Comparison of ENCODE assay signal across 8 mouse cellular contexts in the genomic region with DNA sequence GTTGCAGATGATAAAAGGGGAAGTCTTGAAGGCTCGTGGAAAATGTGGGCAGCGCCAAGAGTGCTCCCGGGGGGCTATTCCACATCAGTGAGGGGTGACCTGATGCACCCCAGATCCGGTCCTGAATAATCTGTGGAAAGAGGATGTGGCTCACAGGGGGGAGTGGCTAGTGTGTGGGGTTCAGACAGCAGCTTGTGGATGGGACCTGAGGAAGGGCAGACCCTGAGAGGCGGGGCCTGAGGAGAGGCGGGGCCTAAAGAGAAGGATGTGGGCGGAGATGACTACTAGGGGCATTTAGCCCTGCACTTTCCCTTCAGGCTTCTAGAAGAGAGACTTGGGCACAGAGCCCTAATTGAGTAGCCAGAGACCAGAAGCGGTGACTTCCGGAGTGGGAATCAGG. TPM values are rescaled to one million over a fixed set of nuclear protein-coding genes. Genes with fewer than 3 reads are reported as not detected.
A peak's percentile ranks its signal among the peaks of the same experiment; 100 is the strongest.
DNase-seq lines count a peak whose midpoint lies in the region; ATAC-seq and TF ChIP-seq lines count a peak whose summit lies in the region.

No protein-coding gene starts in this region.

- no peak overlapping the region for H3K9ac ChIP-seq in forebrain, postnatal 0 days
- 0 out of 2 replicates have a peak overlapping the region, but pooled peaks have one; percentile 16 for H3K9ac ChIP-seq in intestine, embryonic 16.5 days (ENCODE audit: low read depth, low read length)

- no peaks in the 10 kb centered on the region for H3K79me2 ChIP-seq in macrophage (ENCODE audit: inconsistent target)

- peaks cover 24% of the 10 kb centered on the region for H3K4me1 ChIP-seq in forebrain, embryonic 10.5 days
- H3K4me1 ChIP-seq in forebrain, postnatal 0 days (ENCODE audit: insufficient read depth): no peaks in the 10 kb centered on the region
- peaks cover 2% of the 10 kb centered on the region; the same call in 1 of the 2 replicates for H3K4me1 ChIP-seq in bone marrow, adult 2 months (ENCODE audit: control insufficient read depth, insufficient read depth, low read length)
- peaks cover 4% of the 10 kb centered on the region for H3K4me1 ChIP-seq in intestine, embryonic 16.5 days (ENCODE audit: control insufficient read depth, insufficient read depth, low read length)

- peaks cover 89% of the 10 kb centered on the region for H3K27me3 ChIP-seq in forebrain, embryonic 10.5 days (ENCODE audit: poor library complexity, severe bottlenecking)
- no peaks in the 10 kb centered on the region for H3K27me3 ChIP-seq in forebrain, postnatal 0 days (ENCODE audit: insufficient read depth, low read length)
- no peaks in the 10 kb centered on the region for H3K27me3 ChIP-seq in intestine, embryonic 16.5 days (replicated peaks; ENCODE audit: control insufficient read depth, insufficient read depth, low read length)

- no peak overlapping the region for H3K4me2 ChIP-seq in forebrain, postnatal 0 days (ENCODE audit: low read depth)
- H3K4me2 ChIP-seq in intestine, embryonic 16.5 days (ENCODE audit: low read depth, low read length): 0 out of 2 replicates have a peak overlapping the region, but pooled peaks have one; percentile 1

- H3K4me3 ChIP-seq in forebrain, embryonic 10.5 days: peak overlapping the region; percentile 13; the same call in 1 of the 2 replicates
- H3K4me3 ChIP-seq in forebrain, postnatal 0 days (ENCODE audit: low read depth, low read length): no peak overlapping the region
- H3K4me3 ChIP-seq in bone marrow, adult 2 months (replicated peaks; ENCODE audit: control insufficient read depth, low read depth, low read length): no peak overlapping the region
- no peak overlapping the region for H3K4me3 ChIP-seq in intestine, embryonic 16.5 days (ENCODE audit: low read length)
- peak overlapping the region; percentile 5; the same call in 1 of the 2 replicates for H3K4me3 ChIP-seq in macrophage (ENCODE audit: inconsistent target)

- intact Hi-C loops in left cerebral cortex, postnatal 14 days (cut with DNase I): no loop called here

- 25% methylated on average over 9 of the region's 9 CpGs for WGBS in forebrain, embryonic 10.5 days
- WGBS in forebrain, postnatal 0 days: 23% methylated on average over 9 of the region's 9 CpGs
- under 1% methylated on average over 9 of the region's 9 CpGs for WGBS in bone marrow, adult 2 months
- 27% methylated on average over 9 of the region's 9 CpGs for WGBS in intestine, embryonic 16.5 days
- WGBS in macrophage (ENCODE audit: missing documents): under 1% methylated on average over 9 of the region's 9 CpGs

- DNase-seq in forebrain, embryonic 10.5 days (ENCODE audit: extremely low spot score, low spot score): no peak
- no peak for DNase-seq in forebrain, postnatal 0 days
- DNase-seq in ovary, postnatal 10 days (ENCODE audit: low spot score): no peak
- DNase-seq in urinary bladder, adult 2 months (ENCODE audit: low spot score): no peak
- DNase-seq in left cerebral cortex, postnatal 14 days (ENCODE audit: low spot score in 2 of 2): no peak

- no peak for ATAC-seq in forebrain, postnatal 0 days
- ATAC-seq in intestine, embryonic 16.5 days: no peak

- no peak for TF ChIP-seq POLR2A in bone marrow, adult 2 months (IDR thresholded peaks at IDR 0.05; ENCODE audit: borderline replicate concordance, control insufficient read depth, low read depth, low read length)

- no peak overlapping the region for H3K27ac ChIP-seq in forebrain, embryonic 10.5 days
- H3K27ac ChIP-seq in forebrain, postnatal 0 days (ENCODE audit: low read depth, low read length): no peak overlapping the region
- peak overlapping the region; percentile 17; the same call in 1 of the 2 replicates for H3K27ac ChIP-seq in bone marrow, adult 2 months (ENCODE audit: control insufficient read depth, insufficient read depth, low read depth, low read length, poor library complexity)
- H3K27ac ChIP-seq in intestine, embryonic 16.5 days (ENCODE audit: low read length): no peak overlapping the region
- no peak overlapping the region for H3K27ac ChIP-seq in macrophage

- no peaks in the 10 kb centered on the region for H3K9me3 ChIP-seq in forebrain, embryonic 10.5 days
- no peaks in the 10 kb centered on the region for H3K9me3 ChIP-seq in forebrain, postnatal 0 days (ENCODE audit: low read length)
- H3K9me3 ChIP-seq in intestine, embryonic 16.5 days (ENCODE audit: control insufficient read depth, low read length): no peaks in the 10 kb centered on the region

- TF ChIP-seq CTCF in forebrain, postnatal 0 days (IDR thresholded peaks at IDR 0.05; ENCODE audit: low read depth): no peak
- TF ChIP-seq CTCF in bone marrow, adult 2 months (IDR thresholded peaks at IDR 0.05; ENCODE audit: control insufficient read depth, insufficient read depth, low read length): no peak

- H3K36me3 ChIP-seq in forebrain, embryonic 10.5 days (replicated peaks): no peaks in the 10 kb centered on the region
- no peaks in the 10 kb centered on the region for H3K36me3 ChIP-seq in forebrain, postnatal 0 days (ENCODE audit: insufficient read depth)
- H3K36me3 ChIP-seq in intestine, embryonic 16.5 days (ENCODE audit: control insufficient read depth, insufficient read depth, low read length): no peaks in the 10 kb centered on the region
- H3K36me3 ChIP-seq in macrophage (ENCODE audit: inconsistent target): no peaks in the 10 kb centered on the region

RNA-seq across cellular contexts. Expression of a gene that starts 19.6 kb away (rescaled TPM):
- not detected in 2 replicates for polyA plus RNA-seq in forebrain, embryonic 10.5 days (2016; fragmentation: Nextera tagmentation; extraction: Ambion mirVana)
- 0.08 TPM in 1 of 2 replicates, not detected in the other for total RNA-seq in forebrain, postnatal 0 days (2014; rRNA removed)
- 0.15 and 0.28 TPM in 2 replicates for polyA plus RNA-seq in forebrain, postnatal 0 days (2015; fragmentation: Nextera tagmentation; extraction: Ambion mirVana)
- 4.0 TPM in 1 of 2 replicates, not detected in the other for polyA plus RNA-seq in bone marrow, adult 2 months (2011; ENCODE audit: insufficient read depth, insufficient read length, low replicate concordance, missing spikeins)
- 7.4 and 10.6 TPM in 2 replicates for polyA plus RNA-seq in intestine, embryonic 16.5 days (2015; fragmentation: Nextera tagmentation; extraction: Ambion mirVana)
- not detected for total RNA-seq in macrophage (2018; cell fraction: chromatin; rRNA removed)
- total RNA-seq in macrophage (2018; cell fraction: cytosol; rRNA removed): not detected
- not detected for total RNA-seq in macrophage (2018; cell fraction: nucleus; rRNA removed)
- polyA plus RNA-seq in macrophage (2018): not detected in 3 replicates
- 0.06 and 0.08 TPM in 2 replicates for polyA plus RNA-seq in urinary bladder, adult 2 months (2012; rRNA removed)
- under 1 TPM in 1 of 2 experiments, not detected in 1; 0.17 TPM for total RNA-seq in left cerebral cortex, postnatal 14 days (2021)

RNA-seq across cellular contexts. Expression of a gene that starts 21.1 kb away (rescaled TPM):
- polyA plus RNA-seq in forebrain, embryonic 10.5 days (2016; fragmentation: Nextera tagmentation; extraction: Ambion mirVana): 0.22 and 0.27 TPM in 2 replicates
- total RNA-seq in forebrain, postnatal 0 days (2014; rRNA removed): 0.95 and 1.4 TPM in 2 replicates
- 1.2 TPM in 2 replicates for polyA plus RNA-seq in forebrain, postnatal 0 days (2015; fragmentation: Nextera tagmentation; extraction: Ambion mirVana)
- polyA plus RNA-seq in bone marrow, adult 2 months (2011; ENCODE audit: insufficient read depth, insufficient read length, low replicate concordance, missing spikeins): 0.23 and 3.3 TPM in 2 replicates
- 1.6 and 1.7 TPM in 2 replicates for polyA plus RNA-seq in intestine, embryonic 16.5 days (2015; fragmentation: Nextera tagmentation; extraction: Ambion mirVana)
- total RNA-seq in macrophage (2018; cell fraction: chromatin; rRNA removed): under 1 TPM in 2 of 26 experiments, not detected in 24; 0.16 TPM
- total RNA-seq in macrophage (2018; cell fraction: cytosol; rRNA removed): under 1 TPM in 11 of 26 experiments, not detected in 15; 0.03 to 0.14 (median 0.04) TPM
- under 1 TPM in 4 of 26 experiments, not detected in 22; 0.10 to 0.15 (median 0.11) TPM for total RNA-seq in macrophage (2018; cell fraction: nucleus; rRNA removed)
- polyA plus RNA-seq in macrophage (2018): 0.03 TPM in 1 of 3 replicates, not detected in the others
- 9.8 and 10.9 TPM in 2 replicates for polyA plus RNA-seq in urinary bladder, adult 2 months (2012; rRNA removed)
- total RNA-seq in left cerebral cortex, postnatal 14 days (2021): 10 to 100 TPM; 52.3 to 53.7 TPM

RNA-seq across cellular contexts. Expression of a gene that starts 33.5 kb away (rescaled TPM):
- polyA plus RNA-seq in forebrain, embryonic 10.5 days (2016; fragmentation: Nextera tagmentation; extraction: Ambion mirVana): 6.3 and 6.4 TPM in 2 replicates
- total RNA-seq in forebrain, postnatal 0 days (2014; rRNA removed): 11.1 and 18.0 TPM in 2 replicates
- polyA plus RNA-seq in forebrain, postnatal 0 days (2015; fragmentation: Nextera tagmentation; extraction: Ambion mirVana): 6.4 and 7.6 TPM in 2 replicates
- polyA plus RNA-seq in bone marrow, adult 2 months (2011; ENCODE audit: insufficient read depth, insufficient read length, low replicate concordance, missing spikeins): 5.8 and 8.8 TPM in 2 replicates
- polyA plus RNA-seq in intestine, embryonic 16.5 days (2015; fragmentation: Nextera tagmentation; extraction: Ambion mirVana): 61.6 and 69.2 TPM in 2 replicates
- 10 to 100 TPM in 23 of 26 experiments, 1 to 10 TPM in 3; 5.3 to 58.1 (median 26.3) TPM for total RNA-seq in macrophage (2018; cell fraction: chromatin; rRNA removed)
- total RNA-seq in macrophage (2018; cell fraction: cytosol; rRNA removed): 10 to 100 TPM in 19 of 26 experiments, 1 to 10 TPM in 7; 7.7 to 19.7 (median 11.1) TPM
- total RNA-seq in macrophage (2018; cell fraction: nucleus; rRNA removed): 10 to 100 TPM in 21 of 26 experiments, 1 to 10 TPM in 5; 5.7 to 35.3 (median 16.0) TPM
- 5.0 to 14.1 TPM (median 9.5 TPM) in 3 replicates for polyA plus RNA-seq in macrophage (2018)
- 37.9 and 39.9 TPM in 2 replicates for polyA plus RNA-seq in urinary bladder, adult 2 months (2012; rRNA removed)
- total RNA-seq in left cerebral cortex, postnatal 14 days (2021): 10 to 100 TPM; 10.9 to 12.3 TPM

RNA-seq across cellular contexts. Expression of a gene that starts 47.7 kb away (rescaled TPM):
- 0.22 and 0.84 TPM in 2 replicates for polyA plus RNA-seq in forebrain, embryonic 10.5 days (2016; fragmentation: Nextera tagmentation; extraction: Ambion mirVana)
- 1.3 and 1.5 TPM in 2 replicates for total RNA-seq in forebrain, postnatal 0 days (2014; rRNA removed)
- polyA plus RNA-seq in forebrain, postnatal 0 days (2015; fragmentation: Nextera tagmentation; extraction: Ambion mirVana): 0.18 and 0.31 TPM in 2 replicates
- polyA plus RNA-seq in bone marrow, adult 2 months (2011; ENCODE audit: insufficient read depth, insufficient read length, low replicate concordance, missing spikeins): 1.1 TPM in 1 of 2 replicates, not detected in the other
- polyA plus RNA-seq in intestine, embryonic 16.5 days (2015; fragmentation: Nextera tagmentation; extraction: Ambion mirVana): 1.3 and 1.9 TPM in 2 replicates
- total RNA-seq in macrophage (2018; cell fraction: chromatin; rRNA removed): not detected
- total RNA-seq in macrophage (2018; cell fraction: cytosol; rRNA removed): not detected
- total RNA-seq in macrophage (2018; cell fraction: nucleus; rRNA removed): not detected
- polyA plus RNA-seq in macrophage (2018): not detected in 3 replicates
- 0.04 and 0.12 TPM in 2 replicates for polyA plus RNA-seq in urinary bladder, adult 2 months (2012; rRNA removed)
- under 1 TPM; 0.40 to 0.86 TPM for total RNA-seq in left cerebral cortex, postnatal 14 days (2021)

Comparison
In these comparisons a context has a peak if more than half of its experiments do, and no peak if none do; other contexts are left out.
1. H3K4me3 ChIP-seq: peak in forebrain, embryonic 10.5 days (single experiment) and macrophage (single experiment); none in forebrain, postnatal 0 days (single experiment), bone marrow, adult 2 months (single experiment) and intestine, embryonic 16.5 days (single experiment).